Mouse (Mus musculus) testis, adult 2 months (tissue): ENCODE data around the gene Rmnd5a.

Source experiments
- CTCF ChIP-seq: fragments of 200-500 bp; IDR thresholded peaks from 2 replicates; pipeline ENCODE4 v1.5.1; 2012; ENCODE audit warnings: low read depth, mild to moderate bottlenecking, inconsistent platforms, low read length, moderate library complexity; ENCODE audit not compliant: control insufficient read depth, insufficient read depth, insufficient replicate concordance
- POLR2A ChIP-seq: fragments of 200-500 bp; IDR thresholded peaks from 2 replicates; pipeline ENCODE4 v1.6.1; 2012; ENCODE audit warnings: low read depth, mild to moderate bottlenecking, inconsistent platforms, low read length, moderate library complexity; ENCODE audit not compliant: control insufficient read depth

DNA sequence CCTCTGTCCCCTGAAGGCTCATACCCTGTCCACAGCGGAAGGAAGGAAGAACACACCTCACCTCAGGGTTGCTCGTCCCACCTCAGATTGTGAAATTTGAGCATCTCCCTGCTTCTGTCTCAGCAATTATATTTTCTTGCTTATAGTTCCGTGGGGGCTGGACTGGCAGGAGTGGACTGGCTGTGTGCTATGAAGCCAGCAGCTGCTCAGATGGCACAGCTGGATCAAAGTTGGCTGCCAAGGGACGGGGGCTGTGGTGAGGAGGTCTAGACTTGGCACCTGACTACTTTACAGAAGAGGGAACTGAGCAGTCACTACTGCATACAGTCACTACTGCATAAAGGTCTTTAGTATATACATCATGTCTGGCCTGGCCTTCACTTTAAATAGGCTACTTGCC, 101.1 kb downstream of the Rmnd5a start:
- TF ChIP-seq POLR2A (no peak), CTCF (no peak)
